Mouse (Mus musculus) thymus, postnatal 25 days (tissue): Measurements from ENCODE around the gene Clec4a2.
"Not testable (repeated sequence)": the region's sequence is repeated elsewhere in the genome, so short reads cannot be mapped to it uniquely, and the experiment has no call there.

ENCODE experiments used
- DNase-seq: peaks from one replicate; pipeline ENCODE4 v3.0.0; 2022

The Clec4a2 gene

GRCm38 (mm10) chr6:123106128-123106527 is at the start of gene Clec4a2:
Clec4a2 (plus strand) TSS chr6:123106428.
- DNase-seq, result not testable (repeated sequence)

GRCm38 (mm10) chr6:123095125-123095843 is 10.9 kb upstream of the Clec4a2 start:
- DNase-seq, result no peak

- DNase-seq, result no peak
Observed at GRCm38 (mm10) chr6:123123195-123123594, 17.0 kb downstream of the Clec4a2 start.

- no peak for DNase-seq
Observed at GRCm38 (mm10) chr6:123127173-123127572, 20.9 kb downstream of the Clec4a2 start.

GRCm38 (mm10) chr6:123137766-123138526 is 31.7 kb downstream of the Clec4a2 start:
- DNase-seq, result not testable (repeated sequence)

- DNase-seq, result no peak
Observed at GRCm38 (mm10) chr6:123170106-123170505, 63.9 kb downstream of the Clec4a2 start.

GRCm38 (mm10) chr6:123171040-123171439 is 64.8 kb downstream of the Clec4a2 start:
- DNase-seq, result no peak

- DNase-seq, result no peak
Observed at GRCm38 (mm10) chr6:123172593-123172992, 66.4 kb downstream of the Clec4a2 start, which contains the start of gene Clec4b2. Clec4b2 (plus strand) TSS chr6:123172893.

- DNase-seq, result no peak
Observed at GRCm38 (mm10) chr6:123175549-123175948, 69.3 kb downstream of the Clec4a2 start.

- DNase-seq, result not testable (repeated sequence)
Observed at GRCm38 (mm10) chr6:123184862-123185261, 78.6 kb downstream of the Clec4a2 start.
